Mouse (Mus musculus): ENCODE data around the gene Insig2.

DNA sequence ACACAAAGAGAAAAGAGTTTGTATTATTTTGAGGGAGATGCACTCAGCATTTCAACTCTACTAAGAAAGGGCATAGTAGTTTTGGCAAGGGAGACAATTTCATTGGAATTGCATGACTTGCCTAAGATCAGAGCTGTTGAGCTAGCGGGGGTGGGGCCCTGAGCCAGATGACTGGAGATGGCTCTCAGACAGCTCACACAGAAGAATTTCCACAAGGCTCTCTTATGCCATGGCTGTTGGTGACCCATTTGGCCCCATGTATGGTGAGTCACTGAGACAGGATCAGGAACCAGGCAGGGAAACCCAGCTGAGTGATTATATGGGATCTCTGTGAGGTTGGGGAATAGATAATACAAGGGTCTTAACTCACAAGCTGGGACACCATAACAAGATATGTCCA lies 51.9 kb downstream of the Insig2 start:
- no peak for TF ChIP-seq CTCF (IDR thresholded peaks at IDR 0.05; ENCODE audit: insufficient read depth, low read length)
- no peak for TF ChIP-seq POLR2A (IDR thresholded peaks at IDR 0.05; ENCODE audit: borderline replicate concordance, extremely low read depth, low read depth, low read length)

All from lung, adult 2 months (tissue).